Mouse (Mus musculus) induced T-regulatory cell, adult 2 months (primary cell): ENCODE data around the gene Slk.

ENCODE experiments used
- DNase-seq: peaks from one replicate; pipeline ENCODE4 v3.0.0-alpha.2; 2012; ENCODE audit warnings: low read depth

Slk gene

DNA sequence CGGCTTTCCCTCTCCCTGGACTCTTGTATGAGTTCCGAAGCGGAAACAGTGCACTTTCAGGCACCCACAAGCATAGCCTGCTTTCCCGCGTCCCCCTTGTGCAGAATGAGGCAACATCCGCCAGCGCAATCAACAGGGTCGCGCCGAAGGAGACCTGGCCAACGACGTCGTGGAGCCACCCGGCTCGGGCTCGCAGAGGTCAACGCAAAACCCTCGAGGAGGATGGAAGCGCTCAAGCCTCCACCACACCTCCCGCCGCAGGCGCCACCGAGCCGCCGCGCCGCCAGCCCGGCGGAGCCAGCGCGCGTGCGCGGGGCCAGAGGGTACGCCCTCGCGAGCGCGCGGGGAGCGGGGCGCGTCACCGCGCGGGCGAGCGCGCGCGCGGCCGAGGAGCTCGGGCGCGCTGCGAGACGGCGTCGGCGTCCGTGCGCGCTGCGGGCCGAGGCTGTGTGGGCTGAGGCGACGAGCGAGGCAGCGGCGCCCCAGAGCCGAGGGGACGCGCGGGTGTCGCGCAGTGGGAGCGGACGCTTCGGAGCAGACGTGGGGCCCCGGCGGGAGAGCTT, at the start of gene Slk:
TSS of gene Slk (plus strand) at position 454 of the 563 bp plus-strand sequence.
- DNase-seq, result peak; percentile 91

DNA sequence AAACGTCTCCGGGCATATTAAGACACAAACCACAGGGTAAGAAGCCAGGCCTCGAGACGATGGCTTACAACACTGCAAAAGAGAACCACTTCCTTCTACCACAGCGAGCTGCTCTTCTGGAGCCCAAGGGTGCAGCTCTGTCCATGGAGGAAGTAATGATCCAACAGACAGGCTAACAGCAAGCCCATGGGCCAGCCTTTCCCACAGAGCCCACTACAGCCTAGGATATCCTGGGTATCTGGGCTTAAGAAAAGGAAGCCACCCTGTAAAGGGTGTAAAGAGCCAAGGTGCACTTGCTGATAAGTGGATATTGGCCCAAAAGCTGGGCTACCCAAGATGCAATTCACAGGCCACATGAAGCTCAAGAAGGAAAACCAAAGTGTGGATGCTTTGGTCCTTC, 48.2 kb upstream of the Slk start:
- DNase-seq, result no peak

DNA sequence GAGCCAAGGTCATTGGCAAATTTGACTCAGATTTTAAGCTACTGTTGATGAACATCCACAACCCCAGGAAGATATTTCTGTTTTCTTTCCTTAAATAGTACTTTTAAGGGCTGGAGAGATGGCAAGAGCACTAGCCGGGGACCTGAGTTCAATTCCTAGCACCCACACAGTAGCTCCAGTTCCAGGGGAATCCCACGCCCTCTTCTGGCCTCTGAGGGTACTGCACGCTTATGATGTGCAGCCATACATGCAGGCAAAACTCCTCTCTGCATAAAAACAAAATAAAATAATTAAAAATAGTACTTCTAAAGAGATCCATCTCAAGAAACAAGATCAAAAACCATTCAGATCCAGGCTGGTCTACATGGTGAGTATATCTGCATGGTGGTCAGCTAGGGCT, 47.0 kb upstream of the Slk start:
- DNase-seq, result peak; percentile 62

DNA sequence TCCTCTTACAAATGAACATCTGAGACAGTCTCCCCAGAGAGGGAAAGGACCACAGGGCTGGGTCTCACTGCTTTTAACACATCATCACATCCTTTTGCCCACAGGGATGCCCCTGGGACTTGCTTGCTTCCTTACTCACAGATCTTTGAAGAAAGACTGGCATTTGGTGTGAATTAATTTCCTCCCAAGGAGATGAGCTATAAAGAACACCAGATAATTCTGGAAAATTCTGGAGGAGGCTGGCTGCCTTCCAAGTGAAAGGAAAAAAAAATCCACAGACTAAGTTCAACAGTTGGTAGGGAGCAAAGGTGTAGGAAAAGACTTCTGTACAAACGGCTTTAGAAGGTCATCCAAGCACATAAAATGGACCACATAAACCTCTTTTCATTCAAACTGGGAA, 45.3 kb upstream of the Slk start:
- DNase-seq, result no peak

GRCm38 (mm10) chr19:47536521-47537299, 42.8 kb upstream of the Slk start:
- DNase-seq, result peak; percentile 98

- DNase-seq, result peak; percentile 81
Measured at GRCm38 (mm10) chr19:47537300-47537792, 42.1 kb upstream of the Slk start, which contains the start of gene Stn1. Gene Stn1, minus strand, starts transcription at chr19:47537507.

DNA sequence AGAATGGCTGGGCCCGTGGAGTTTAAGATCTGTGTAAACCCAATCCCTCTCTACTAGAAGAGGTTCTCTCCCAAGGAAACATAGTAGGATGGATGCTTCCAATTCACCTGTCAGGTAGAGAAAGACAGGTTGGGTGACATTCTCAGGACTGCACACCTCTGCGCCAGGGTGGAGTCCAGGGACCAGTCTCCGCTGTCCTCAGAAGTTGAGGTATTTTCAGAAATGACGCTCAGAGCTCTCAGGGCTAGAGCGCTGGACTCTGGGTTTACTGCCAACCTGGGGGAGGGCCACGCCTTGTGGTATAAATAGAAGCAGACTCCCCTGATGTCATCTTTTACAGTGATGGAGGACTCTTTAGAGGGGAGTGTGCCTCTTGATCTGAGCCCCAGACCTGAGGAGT, 41.6 kb upstream of the Slk start:
- DNase-seq, result no peak

DNA sequence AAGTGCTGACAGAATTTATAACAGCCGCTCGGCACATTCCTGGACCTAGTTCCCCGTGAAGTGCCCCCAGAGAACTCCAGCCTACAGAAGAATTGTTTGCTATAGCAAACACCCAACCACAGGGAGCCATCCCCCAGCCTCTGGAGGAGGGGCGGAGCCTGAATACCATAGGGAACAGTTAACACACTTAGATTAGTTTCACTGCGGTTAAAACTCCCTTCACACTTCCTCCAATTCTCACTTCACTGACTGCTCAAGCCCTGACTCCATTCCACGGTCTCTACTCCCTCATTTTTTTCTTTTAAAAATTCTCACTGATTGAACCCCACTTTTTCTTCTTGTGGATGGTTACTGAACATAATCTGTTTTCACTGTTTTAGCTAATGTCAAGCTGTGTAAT, 40.7 kb upstream of the Slk start:
- peak; percentile 34 for DNase-seq

- no peak for DNase-seq
Measured at GRCm38 (mm10) chr19:47542441-47542840, 37.0 kb upstream of the Slk start.

DNA sequence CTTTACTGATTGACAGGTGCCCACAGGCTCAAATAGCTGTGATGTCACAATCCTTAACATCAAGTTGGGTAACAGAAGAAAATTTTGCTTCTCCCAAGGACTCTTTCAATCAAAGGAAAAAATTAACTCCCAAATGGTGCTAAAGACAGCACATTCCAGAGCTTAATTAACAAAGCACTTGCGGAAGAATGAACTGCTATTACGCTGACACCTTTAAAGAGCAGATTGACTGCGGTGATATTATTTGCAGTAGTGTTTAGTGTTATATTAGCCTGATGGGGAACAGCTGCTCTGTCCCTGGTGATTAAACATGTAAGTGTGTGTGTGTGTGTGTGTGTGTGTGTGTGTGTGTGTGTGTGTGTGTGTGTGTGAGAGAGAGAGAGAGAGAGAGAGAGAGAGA, 34.4 kb upstream of the Slk start:
- no peak for DNase-seq

DNA sequence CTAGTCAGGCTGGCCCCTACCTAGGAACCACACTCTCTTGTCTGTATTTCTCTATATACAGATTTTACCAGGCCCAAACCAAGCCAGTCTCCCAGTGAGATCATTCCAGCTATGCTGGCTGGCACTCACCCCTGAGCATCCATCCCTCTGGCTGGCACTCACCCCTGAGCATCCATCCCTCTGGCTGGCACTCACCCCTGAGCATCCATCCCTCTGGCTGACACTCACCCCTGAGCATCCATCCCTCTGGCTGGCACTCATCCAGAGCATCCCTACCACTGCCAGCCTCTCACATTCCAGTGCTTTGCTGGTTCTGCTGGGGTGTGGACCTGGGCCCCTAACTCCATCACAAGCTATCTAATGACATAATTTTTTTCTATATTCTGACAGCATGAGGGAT, 34.0 kb upstream of the Slk start:
- no peak for DNase-seq

DNA sequence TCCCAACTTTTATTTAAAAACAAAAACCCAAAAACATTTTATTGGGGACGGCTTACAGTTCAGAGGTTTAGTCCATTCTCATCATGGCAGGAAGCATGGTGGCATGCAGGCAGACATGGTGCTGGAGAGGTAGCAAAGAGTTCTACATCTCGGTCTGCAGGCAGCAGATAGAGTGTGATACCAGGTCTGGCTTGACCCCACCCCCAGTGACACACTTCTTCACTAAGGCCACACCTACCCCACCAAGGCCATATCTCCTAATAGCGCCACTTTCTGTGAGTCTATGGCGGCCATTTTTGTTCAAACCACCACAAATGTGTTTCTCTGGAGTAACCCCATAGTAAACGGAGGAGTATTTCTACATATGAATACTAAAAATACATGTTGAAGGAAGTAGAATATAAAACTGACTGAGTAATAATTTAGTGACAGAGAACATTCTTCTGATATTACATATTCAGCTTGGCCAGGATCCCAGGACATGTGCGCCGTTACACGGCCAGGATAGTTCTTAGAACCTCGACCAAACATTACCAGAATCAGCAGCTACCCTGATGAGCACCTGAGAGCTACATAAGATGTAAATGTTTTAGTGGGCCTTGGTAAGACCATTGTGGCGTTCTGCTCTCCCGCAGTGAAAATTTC, 30.9 kb upstream of the Slk start:
- DNase-seq, result no peak

DNA sequence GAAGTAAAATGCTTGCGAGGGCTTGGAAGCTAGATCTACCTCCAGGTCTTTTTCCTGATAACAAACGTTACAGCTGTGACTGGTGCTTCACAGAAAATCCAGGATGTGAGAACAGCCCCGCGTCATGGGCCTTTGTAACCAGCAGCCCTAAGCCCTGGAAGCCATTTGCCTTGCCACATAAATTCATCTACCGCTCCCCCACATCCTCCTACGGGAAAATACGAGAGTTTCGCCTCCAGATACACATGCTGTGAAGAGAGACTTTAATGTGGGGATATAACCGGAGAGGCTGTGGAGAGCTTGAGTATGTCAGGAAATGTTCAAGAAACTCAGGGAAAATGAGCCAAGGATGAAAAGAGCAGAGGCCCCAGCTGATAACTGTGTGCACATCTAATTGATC, 30.3 kb upstream of the Slk start:
- no peak for DNase-seq

- DNase-seq, result no peak
Measured at GRCm38 (mm10) chr19:47549584-47549983, 29.9 kb upstream of the Slk start.

- no peak for DNase-seq
Measured at GRCm38 (mm10) chr19:47559145-47559544, 20.3 kb upstream of the Slk start.

DNA sequence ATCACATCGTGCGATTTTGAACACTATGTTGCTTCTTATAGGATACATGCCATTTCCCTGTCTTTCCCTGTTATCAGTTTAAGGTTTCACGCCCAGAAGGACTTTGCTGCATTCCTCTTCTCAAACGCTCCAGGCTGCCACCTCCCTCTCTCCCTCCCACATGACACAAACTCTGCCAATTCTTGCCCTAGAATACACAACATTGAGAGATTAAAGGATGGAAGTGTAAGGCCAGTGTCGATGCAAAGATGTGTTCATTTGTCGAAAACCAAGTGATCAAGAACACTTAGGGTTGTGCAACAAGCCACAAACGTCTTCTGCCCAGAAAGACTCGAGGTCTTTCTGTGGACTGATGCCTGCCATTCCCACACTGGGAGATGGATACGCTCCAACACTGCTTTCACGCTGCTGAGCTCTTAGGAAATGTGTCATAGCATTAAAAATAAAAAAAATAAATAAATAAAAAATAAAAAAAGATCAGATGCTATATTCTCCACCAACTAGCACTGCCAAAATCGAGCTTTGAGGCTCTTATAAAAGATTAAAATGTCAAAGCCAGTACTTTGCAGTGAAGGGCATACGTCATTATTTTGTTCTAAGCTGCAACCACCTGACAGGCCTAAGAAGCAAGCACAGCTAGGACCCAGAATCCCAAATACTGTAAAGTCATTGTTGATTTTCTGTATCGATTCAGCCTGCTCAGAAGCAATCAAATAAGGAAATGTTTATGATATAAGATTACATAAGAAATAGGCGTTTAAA, 19.5 kb upstream of the Slk start:
- DNase-seq, result no peak

- DNase-seq, result no peak
Measured at GRCm38 (mm10) chr19:47560544-47561161, 18.8 kb upstream of the Slk start.

GRCm38 (mm10) chr19:47561996-47562441, 17.5 kb upstream of the Slk start:
- no peak for DNase-seq

DNA sequence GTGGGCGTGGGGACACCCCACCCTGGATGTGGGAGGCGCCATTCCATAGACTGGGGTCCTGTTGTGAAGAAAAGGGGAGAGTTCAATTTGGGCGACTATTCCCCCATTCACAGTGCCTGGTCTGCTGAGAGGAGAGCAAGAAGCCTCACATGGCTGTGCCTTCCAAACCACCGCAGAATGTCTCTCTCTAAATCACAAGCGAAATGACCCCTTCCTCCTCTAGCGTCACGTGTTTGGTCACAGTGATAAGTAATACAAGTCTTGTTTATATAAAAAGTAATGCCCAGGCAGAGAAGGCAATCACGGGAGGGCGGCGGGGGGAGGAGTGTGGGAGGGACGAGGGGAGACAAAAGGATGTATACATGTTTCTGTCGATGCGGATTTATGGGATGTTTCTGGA, 15.8 kb upstream of the Slk start:
- no peak for DNase-seq

- DNase-seq, result no peak
Measured at GRCm38 (mm10) chr19:47565031-47565654, 14.3 kb upstream of the Slk start.

DNA sequence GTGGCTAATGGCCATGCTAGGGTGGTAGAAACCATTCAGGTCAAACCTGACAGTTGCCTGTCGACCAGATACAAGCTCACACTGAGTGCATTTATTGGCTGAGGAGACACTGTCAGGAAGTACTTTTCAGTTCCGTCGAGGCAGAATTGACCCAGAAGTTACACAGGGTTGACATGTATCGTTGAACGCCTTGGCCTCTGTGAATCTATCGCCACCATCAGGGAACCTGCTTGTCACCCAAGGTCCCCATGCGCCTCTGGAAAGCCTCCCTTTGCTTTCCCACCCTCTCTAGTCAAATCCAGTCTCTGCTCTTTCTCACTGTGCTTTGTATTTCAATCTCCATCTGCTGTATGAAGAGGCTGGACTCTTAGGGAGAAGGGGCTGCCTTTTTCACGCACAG, 13.5 kb upstream of the Slk start:
- no peak for DNase-seq
